Mouse (Mus musculus) liver, postnatal 0 days (tissue): ENCODE measurements at regions not wholly inside any gene's neighbourhood (a gene's known extent, or its start where the extent isn't known, plus 50 kb on each side); places are given as distances from the start of the nearest gene placed in this dataset.

ENCODE experiments used
- ATAC-seq: fragments of 200-750 bp; cut with Nextera tagmentation; 2 replicates; pipeline ENCODE4 v1.8.0; 2017; ENCODE audit warnings: mild to moderate bottlenecking, moderate library complexity
- DNase-seq: peaks from one replicate; pipeline ENCODE4 v3.0.0-alpha.2; 2016
- H3K27ac ChIP-seq: fragments of 300-500 bp; sonication (generic); 2 replicates; pipeline ENCODE4 v1.5.1; 2014; ENCODE audit warnings: antibody characterized with exemption, moderate library complexity, mild to moderate bottlenecking, low read depth
- H3K27me3 ChIP-seq: fragments of 300-500 bp; sonication (generic); 2 replicates; pipeline ENCODE4 v1.6.1; 2014; ENCODE audit warnings: low read length, control low read depth, mixed read lengths; ENCODE audit not compliant: insufficient read depth
- H3K36me3 ChIP-seq: fragments of 300-500 bp; sonication (generic); replicated peaks from 2 replicates; pipeline ENCODE4 v1.6.1; 2014; ENCODE audit warnings: mild to moderate bottlenecking, control low read depth, low read length, moderate library complexity, mixed read lengths; ENCODE audit not compliant: insufficient read depth
- H3K4me1 ChIP-seq: fragments of 300-500 bp; sonication (generic); 2 replicates; pipeline ENCODE4 v1.6.1; 2014; ENCODE audit warnings: antibody characterized with exemption, mild to moderate bottlenecking, control low read depth; ENCODE audit not compliant: insufficient read depth
- H3K4me2 ChIP-seq: fragments of 300-500 bp; sonication (generic); 2 replicates; pipeline ENCODE4 v1.6.1; 2014; ENCODE audit warnings: low read depth, mild to moderate bottlenecking, low read length, moderate library complexity, mixed read lengths
- H3K4me3 ChIP-seq: fragments of 300-500 bp; sonication (generic); 2 replicates; pipeline ENCODE4 v1.5.1; 2014; ENCODE audit warnings: low read depth, low read length
- H3K9ac ChIP-seq: fragments of 300-500 bp; sonication (generic); replicated peaks from 2 replicates; pipeline ENCODE4 v1.6.1; 2014; ENCODE audit warnings: mild to moderate bottlenecking, moderate library complexity
- H3K9me3 ChIP-seq: fragments of 300-500 bp; sonication (generic); 2 replicates; pipeline ENCODE4 v1.6.1; 2016; ENCODE audit warnings: mild to moderate bottlenecking, control low read depth, low read length, mixed read lengths
- CTCF ChIP-seq: sonication (generic); IDR thresholded peaks from 2 replicates; pipeline ENCODE4 v1.5.1; 2016; ENCODE audit warnings: antibody characterized with exemption, low read depth
- EP300 ChIP-seq: IDR thresholded peaks from 2 replicates; pipeline ENCODE4 v1.6.1; 2016; ENCODE audit warnings: antibody characterized with exemption, low read depth, mild to moderate bottlenecking
- WGBS: fragments of 180-500 bp; shearing (Covaris S2); extraction: QIAGEN DNeasy Blood & Tissue Kit; methylation state at CpG from one replicate; pipeline ENCODE4 v1.1.7; 2014; ENCODE audit not compliant: insufficient replicate concordance; 5-methylcytosine and 5-hydroxymethylcytosine counted together

- no peak for ATAC-seq
- no peak overlapping the region for H3K27ac ChIP-seq
- H3K4me2 ChIP-seq: no peak overlapping the region
- WGBS: 72% methylated on average over 3 of the region's 3 CpGs
- no peaks in the 10 kb centered on the region for H3K4me1 ChIP-seq
- TF ChIP-seq CTCF (no peak), EP300 (no peak)
- no peak overlapping the region for H3K4me3 ChIP-seq
- H3K27me3 ChIP-seq: no peaks in the 10 kb centered on the region
- no peak overlapping the region for H3K9ac ChIP-seq
- no peaks in the 10 kb centered on the region for H3K36me3 ChIP-seq
- DNase-seq: no peak
- H3K9me3 ChIP-seq: no peaks in the 10 kb centered on the region
These were observed 53.2 kb upstream of the Lhfpl2 start for GRCm38 (mm10) chr13:94004417-94004816.

DNA sequence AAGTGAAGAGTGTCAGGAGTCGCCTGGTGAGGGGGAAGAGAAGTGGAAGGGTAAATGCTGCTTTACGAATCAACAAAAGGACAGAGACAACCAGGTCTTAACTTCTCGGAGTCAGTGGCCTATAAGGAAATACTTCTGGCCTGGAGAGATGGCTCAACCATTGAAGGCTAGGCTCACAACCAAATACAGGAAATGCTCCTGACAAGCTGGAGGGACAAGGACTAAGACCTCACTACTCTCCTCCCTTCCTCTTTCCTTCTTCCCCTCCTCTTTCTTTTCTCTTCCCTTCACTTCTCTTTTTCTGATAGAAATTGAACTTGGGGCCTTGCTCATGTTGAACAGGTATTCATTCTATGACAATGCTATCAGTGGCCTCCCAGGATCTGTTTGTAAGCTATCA lies 51.7 kb upstream of the Lhfpl2 start:
- TF ChIP-seq CTCF: no peak
- TF ChIP-seq EP300: no peak
- ATAC-seq (no peak), DNase-seq (no peak)
- 49% methylated on average over 3 of the region's 3 CpGs for WGBS
- Histone ChIP-seq H3K27ac (no peak overlapping the region), H3K9ac (no peak overlapping the region), H3K4me2 (no peak overlapping the region), H3K9me3 (no peaks in the 10 kb centered on the region), H3K36me3 (no peaks in the 10 kb centered on the region), H3K27me3 (no peaks in the 10 kb centered on the region), H3K4me1 (no peaks in the 10 kb centered on the region), H3K4me3 (no peak overlapping the region)
